Mouse (Mus musculus) inflammation-experienced regulatory T-cells, adult 6 months (primary cell): ENCODE results near the gene Acy3. TPM values are rescaled to one million over a fixed set of nuclear protein-coding genes. Genes with fewer than 3 reads are reported as not detected.
A peak's percentile ranks its signal among the peaks of the same experiment; 100 is the strongest.
"Not testable (repeated sequence)": the region's sequence is repeated elsewhere in the genome, so short reads cannot be mapped to it uniquely, and the experiment has no call there.

ENCODE experiments used
- ATAC-seq: one replicate; pipeline ENCODE4 v1.8.0; 2017
- polyA plus RNA-seq, 3 experiments: library from polyadenylated mRNA; unstranded; fragments of 100-300 nt; shearing (Covaris generic); gene quantifications; one replicate each; pipeline ENCODE4 v1.2.1; 2017

Acy3 gene
- polyA plus RNA-seq, 3 experiments from 2014 or later: 0.73 to 2.3 (median 2.2) TPM

DNA sequence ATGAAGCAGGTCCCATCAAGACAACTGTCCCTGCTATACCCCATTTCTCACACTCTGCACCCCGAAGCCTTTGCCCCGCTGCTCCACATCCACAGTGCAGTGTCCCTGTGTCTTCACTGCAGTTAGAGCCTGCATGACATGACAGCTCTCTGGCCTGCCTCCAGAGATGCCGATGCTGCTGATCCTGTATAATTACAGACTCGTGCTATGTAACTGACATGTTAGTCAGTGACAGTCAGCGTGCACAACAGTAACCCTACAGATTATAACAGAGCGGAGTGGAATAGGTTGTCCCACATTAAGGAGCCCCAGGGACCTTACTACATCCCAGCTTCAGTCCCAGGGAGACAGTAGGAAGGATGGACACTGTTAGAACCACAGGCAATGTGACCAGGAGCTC is 11.8 kb upstream of the Acy3 start:
- not testable (repeated sequence) for ATAC-seq

DNA sequence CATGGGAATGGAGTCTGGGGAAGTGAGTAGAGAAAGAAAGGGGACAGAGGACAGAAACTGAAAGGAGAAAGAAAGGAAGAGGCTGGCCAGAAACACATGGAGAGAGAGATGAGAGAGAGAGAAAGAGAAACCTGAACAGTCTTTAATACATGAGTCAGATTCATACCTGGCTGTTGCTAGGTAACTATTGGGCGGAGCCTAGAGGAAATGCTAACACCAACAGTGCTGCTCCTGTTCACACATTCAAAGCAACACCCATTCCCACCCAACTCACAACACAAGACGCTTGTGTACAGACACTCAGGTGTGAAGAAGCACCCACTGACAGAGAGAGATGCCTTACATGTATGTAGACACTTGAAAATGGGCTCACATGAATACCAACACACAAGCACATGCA is 10.5 kb upstream of the Acy3 start:
- ATAC-seq: no peak

DNA sequence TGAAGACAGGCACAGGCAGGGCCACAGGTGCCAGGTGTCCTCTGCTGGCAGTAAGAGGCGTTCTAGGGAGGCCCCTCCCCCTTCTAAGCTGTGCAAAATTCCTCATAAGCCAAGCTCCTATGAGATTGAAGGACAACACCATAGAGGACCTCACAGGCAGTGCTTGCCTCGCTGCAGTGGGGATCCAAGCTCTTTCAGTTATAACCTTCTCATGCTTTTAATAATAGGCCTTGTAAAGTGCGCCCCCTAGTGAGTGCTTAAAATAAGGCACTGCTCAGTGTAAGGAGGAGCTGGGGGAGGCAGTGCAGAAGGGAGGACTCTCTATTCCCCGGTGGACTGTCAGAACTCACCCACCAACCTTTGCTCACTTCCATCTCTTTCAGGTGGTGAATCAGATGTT is 6.1 kb upstream of the Acy3 start:
- ATAC-seq: peak; percentile 50

DNA sequence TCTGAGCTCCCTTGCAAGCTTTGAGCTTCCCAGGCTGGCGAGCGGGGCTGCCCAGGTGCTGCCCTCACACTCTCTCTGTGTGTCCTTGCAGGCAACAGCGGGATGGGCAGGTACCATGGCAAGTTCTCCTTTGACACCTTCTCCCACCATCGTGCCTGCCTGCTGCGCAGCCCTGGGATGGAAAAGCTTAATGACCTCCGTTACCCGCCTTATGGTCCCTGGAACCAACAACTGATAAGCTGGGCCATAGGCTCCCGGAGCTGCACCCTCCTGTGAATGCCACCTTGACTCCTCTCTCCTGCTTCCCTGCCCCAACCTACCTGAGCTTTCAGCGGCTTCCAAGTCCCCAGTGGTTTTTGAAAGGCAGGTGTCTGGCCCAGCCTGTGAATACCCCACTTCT is 5.5 kb upstream of the Acy3 start:
- ATAC-seq: no peak

DNA sequence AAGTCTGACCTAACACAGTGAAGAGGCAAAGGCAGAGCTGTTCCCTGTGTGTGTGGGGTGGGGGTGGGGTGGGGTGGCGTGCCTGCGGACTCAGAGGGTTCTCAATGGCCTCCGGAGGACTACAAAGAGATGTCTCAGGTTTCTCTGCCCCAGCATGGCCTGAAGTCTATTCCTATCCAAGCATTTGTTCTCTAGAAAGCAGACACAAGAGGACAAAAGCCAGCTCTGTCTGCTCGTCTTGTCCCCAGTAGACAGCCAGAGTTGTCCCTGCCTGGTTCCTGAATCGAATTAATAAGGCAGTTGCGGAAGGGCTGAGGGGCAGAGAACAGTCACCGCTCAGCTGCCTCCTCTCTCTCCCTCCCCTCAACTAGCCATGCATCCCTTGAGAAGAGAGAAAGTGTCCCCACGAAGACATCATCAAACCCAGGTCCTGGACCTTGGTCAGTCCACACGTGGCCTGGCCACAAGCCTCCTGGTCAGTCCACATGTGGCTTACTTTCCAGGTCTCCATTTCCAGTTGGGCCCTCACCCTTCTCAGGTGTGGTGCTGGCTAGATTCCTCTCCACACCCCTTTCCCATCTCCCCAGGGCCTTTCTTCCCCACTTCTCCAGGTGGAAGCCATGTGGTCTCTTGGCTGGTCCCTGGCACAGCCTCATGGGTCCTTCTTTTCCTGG is 2.7 kb upstream of the Acy3 start:
- no peak for ATAC-seq

DNA sequence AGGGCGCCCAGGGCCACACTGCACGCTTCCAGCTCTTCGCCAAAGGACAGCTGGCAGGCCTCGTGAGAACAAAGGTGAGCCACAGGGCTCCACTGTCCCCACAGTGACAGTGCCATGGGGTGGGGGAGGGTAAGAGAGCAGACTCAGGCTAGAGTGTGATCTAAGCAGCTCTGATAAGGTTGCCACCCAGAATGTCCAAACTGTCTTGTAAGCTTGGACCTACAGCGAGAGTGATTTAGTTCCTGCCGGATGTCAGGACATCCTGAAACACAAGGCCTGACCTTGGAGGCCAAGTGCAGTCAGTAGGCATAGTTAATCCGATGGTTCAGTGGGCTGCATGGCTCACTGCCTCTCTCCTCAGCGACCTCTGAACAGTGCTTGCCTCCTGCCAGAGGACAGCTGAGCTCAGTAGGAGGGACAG is 1.1 kb upstream of the Acy3 start:
- ATAC-seq: no peak

DNA sequence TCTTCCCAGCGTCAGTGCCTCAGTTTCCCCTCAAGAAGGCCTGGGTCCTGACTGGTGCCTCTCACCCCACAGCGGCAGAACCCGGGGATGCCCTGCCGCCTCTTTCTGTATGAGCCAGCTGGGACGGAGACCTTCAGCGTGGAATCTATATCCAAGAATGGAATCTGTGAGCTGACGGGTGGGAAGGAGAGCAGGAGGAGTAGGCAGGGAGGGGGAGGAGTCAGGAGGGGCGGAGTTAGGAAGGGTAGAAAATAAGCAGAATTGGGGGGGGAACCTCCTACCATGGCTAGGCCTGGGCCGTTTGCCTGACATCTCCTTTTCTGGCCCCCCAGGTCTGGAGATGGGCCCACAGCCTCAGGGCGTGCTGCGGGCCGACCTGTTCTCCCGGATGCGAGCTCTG is 1.7 kb downstream of the Acy3 start:
- ATAC-seq: no peak

DNA sequence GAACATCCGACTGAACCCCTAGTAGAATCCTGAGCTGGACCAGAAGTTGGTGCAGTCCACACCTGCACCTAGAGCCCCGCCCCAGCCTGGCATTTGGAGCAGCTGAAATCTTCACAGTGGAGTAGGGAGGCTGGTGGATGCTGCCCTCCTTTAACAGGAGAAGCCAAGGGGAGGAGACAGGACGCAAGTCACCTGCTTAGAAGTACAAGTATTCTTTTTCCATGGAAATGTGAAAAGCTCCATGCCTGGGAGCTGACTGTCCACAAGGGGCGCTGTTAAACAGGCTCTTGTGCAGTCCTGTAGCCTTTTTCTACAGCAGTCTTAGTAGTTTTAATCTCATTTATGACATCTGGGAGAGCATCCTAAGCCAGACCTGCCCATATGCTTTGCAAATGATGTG is 2.4 kb downstream of the Acy3 start:
- no peak for ATAC-seq

DNA sequence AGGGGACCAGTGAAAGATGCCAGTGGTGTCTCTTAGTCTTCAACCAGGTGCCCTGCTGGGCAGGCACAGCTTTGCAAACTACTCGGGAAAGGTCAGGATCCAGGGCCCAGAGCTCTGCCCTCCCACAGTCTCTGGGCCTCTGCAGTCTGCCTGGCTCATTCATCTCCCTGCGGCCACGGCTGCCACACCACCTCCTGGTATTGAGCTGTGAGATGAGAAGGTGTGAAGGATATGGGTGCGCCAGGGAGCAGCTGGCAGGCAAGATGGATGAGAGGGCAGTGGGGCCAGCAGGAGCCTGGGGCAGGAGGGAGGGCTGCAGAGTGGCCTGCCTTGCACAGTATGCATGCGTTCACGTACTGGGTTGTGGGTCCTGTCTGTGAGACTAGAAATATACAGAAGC is 4.4 kb downstream of the Acy3 start:
- no peak for ATAC-seq

DNA sequence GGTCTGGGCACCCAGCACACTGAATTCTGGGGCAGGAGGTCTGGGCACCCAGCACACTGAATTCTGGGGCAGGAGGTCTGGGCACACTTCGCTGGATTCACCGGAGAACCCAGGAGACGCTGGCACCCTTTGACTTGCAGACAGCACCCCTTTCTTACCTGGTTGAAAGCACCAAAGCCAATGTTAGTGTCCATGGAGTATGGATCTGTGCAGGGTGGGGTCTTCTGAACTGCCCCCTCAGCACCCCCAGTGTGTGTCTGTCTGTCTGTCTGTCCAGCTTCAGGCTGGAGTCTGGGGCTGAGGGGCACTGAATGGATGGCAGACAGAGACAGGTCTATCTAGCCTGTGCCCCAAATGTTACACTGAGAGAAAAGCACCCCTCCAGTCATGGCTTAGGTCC is 5.2 kb downstream of the Acy3 start:
- no peak for ATAC-seq

DNA sequence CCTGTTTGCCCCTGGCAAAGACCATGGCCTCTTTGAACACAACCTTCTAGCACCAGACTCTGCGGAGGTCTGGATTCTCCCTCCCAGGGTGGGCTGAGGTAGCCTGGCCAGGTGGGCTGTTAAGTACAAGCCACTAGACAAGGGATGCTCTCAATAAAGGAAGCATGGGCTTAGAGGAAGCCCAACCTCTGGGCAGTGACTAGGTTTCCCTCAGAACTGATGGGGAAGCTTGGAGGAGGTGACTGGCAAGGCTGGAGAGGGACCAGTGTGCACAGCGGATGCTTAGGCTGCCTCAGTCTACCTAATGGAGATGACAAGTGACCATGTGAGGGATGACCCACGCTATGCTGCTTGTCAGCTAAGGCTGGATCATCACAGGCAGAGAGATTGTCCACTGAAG is 5.6 kb downstream of the Acy3 start:
- no peak for ATAC-seq

DNA sequence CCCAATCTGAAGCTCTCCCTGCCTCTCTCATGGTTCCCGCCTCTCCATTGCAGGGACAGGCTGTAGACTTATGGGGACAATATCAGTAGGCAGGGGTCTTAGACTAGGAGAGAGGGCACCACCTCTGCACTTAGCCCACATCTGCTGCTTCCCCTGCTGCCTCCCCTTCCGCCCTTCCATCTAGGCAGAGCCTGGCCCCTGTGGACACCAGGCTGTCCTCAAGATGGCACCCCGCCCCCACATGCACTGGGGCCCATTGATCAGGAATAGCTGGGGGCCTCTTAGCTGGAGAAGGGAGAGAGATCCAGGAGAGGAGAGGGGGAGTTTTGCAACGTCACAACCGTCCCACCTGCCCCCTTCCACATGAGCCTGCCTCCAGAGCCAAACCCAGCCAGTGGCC is 6.0 kb downstream of the Acy3 start, which contains the start of gene Tbx10:
TSS of gene Tbx10 (plus strand) at position 337 of the 400 bp plus-strand sequence.
- no peak for ATAC-seq

DNA sequence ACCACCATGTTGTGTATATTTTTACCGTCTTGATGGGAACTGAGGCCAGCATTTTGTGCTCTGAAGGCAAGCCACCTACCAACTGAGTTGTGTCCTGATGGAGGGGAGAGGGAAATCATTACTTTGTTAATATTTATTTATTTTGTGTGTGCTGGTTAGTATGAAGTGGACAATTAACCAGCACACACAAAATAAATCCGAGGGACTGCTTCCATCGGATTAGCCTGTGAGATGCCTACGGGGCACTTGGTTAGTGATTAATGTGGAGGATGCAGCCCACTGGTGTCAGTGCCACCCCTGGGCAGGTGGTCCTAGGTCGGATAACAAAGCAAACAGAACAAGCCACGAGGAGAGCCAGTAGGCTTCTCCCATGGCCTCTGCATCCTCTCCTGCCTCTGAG is 8.6 kb downstream of the Acy3 start:
- no peak for ATAC-seq

DNA sequence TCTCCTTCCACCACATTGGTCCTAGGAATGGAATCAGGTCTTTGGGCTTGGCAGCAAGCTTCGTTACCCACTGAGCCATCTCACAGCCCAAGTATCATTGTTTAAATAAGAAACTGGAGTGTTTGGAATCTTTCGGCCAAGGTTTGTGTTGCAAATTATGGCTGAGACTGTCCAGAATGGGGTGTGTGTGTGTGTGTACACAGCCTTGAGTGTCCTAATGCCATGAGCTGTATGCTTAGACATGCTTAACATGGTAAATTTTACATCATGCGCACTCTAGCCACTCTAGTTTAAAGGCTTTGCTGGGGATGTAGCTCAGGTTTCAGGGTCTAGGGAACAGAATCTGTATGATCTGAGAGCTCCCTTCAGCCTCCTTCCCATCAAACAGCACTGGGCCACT is 9.1 kb downstream of the Acy3 start:
- no peak for ATAC-seq

DNA sequence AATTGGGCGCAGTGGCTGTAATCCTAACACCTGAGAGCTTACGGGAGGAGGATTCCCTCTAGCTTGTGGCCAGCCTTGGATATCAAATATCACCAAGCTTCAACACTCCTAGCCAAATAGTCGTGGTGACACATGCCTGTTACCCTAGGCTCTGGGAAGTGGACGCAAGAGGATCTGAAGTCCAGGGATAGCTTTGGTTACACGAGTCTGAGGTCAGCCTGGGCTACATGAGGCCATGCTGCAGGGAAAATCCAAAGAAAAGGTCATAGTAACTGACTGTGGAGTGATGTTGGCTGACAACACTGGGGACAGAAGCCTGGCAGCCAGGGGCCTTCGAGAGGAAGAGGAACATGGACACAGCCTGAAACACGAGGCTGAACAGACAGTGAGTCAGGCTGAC is 9.7 kb downstream of the Acy3 start:
- no peak for ATAC-seq

DNA sequence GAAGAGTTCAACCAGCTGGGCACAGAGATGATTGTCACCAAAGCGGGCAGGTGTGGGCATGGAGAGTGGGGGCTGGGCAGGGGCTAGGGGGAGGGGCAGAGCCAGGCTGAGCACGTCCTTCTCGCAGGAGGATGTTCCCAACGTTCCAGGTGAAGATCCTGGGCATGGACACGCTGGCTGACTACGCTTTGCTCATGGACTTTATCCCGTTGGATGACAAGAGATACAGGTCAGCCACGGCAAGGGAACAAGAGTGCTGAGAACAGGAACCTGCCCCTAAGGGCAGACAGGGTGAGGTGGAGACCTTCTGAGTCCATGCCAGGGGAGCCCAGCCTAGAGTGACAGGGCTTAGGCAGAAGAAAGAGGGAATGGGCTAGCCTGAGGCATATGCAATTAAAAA is 10.4 kb downstream of the Acy3 start:
- no peak for ATAC-seq

DNA sequence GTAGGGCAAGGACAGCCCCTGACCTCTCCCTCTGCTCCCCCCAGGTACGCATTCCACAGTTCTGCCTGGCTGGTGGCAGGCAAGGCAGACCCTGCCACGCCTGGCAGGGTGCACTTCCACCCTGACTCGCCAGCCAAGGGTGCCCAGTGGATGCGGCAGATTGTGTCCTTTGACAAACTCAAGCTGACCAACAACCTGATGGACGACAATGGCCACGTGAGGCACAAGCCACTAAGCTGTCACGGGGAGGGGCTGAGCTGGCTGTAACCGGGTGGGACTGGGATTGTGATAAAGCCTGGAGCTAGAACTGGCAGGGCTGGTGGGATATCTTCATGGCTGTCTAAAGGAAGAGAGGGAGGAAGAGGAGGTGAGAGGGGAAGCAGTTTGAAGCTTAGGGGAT is 10.9 kb downstream of the Acy3 start:
- ATAC-seq: no peak

DNA sequence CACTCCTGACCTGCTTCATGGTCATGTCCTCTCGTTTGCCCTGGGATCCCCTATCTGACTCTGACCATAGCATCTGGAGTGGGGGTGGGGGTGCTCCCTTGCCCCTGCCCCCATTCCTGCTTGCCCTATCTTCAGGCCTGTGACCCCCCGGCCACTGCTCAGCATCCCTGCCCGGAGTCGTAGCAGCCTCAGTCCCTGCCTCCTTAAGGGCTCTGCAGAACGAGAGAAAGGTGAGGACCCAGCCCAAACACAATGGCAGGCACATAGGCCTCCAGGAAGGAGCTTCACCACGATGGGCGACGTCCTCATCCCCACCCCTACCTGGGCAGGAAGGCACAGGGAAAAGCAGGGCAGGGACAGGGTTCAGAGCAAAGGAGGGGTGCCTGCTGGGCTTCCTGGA is 12.0 kb downstream of the Acy3 start:
- ATAC-seq: no peak

DNA sequence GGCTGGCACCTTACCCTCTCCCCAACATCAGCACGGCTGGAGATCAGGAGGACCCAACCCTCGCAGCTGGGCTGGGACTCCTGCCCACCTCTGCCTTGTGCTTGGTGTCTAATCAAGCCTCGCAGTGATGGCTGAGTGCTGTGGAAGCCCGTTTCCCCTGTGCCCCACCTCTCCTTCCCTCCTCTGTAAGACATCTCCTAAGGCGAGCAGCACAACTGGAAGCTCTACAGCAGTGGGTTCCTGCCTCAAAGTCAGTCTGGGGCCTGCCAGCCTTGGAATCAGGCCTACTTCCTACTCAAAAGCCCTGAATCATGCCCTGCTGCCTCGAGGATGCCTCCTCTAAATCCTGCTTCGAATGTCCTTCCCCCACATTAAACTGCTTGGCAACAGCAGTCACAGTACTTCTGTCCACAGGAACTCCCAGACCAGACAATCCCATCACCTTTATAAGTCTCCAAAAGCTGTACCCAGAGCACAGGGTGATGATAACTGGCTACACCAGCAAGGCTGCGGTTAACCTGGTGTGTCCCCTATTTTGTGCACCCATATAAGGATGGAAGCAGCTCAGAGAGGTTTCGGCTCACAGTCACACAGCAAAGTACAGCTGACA is 12.9 kb downstream of the Acy3 start:
- no peak for ATAC-seq

DNA sequence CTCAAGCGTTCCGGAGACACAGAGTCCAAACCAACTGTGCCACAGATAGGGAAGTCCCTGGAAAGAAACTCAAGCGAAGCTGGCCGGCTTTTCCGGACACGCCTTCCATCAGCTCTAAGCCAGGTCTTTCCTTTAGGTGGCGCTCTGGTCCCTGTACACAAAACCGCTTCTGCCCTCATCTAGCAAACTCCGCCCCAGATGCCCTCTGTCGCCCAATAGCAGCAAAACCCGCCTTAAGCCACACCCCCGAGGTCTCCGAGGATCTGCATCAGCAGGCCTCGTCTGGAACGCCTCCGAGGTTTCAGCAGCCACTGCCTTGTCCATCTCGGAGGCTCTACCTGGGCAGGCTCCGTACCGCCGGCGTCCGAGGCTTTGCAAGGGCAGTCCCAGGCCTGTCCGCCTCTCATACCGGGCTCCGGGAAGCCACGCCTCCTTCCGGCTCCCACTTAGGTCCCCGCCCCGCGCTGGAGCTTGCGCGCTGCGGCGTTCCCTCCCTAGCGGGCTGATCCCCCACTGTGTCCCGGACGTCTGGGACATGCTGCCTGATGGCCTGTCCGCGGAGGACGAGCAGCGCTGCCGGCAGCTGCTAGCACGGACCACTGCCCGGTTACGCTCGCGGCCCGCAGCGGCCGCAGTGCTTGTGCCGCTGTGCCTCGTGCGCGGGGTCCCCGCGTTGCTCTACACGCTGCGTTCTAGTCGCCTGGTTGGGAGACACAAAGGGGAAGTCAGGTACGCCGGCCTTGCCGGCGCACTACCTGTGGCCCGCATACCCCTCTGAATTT is 13.9 kb downstream of the Acy3 start, which contains the start of the genes Nudt8 and Gm49405:
TSS of gene Nudt8 (plus strand) at position 462 of the 782 bp plus-strand sequence.
TSS of gene Gm49405 (plus strand) at position 508 of the 782 bp plus-strand sequence.
- peak; percentile 93 for ATAC-seq

DNA sequence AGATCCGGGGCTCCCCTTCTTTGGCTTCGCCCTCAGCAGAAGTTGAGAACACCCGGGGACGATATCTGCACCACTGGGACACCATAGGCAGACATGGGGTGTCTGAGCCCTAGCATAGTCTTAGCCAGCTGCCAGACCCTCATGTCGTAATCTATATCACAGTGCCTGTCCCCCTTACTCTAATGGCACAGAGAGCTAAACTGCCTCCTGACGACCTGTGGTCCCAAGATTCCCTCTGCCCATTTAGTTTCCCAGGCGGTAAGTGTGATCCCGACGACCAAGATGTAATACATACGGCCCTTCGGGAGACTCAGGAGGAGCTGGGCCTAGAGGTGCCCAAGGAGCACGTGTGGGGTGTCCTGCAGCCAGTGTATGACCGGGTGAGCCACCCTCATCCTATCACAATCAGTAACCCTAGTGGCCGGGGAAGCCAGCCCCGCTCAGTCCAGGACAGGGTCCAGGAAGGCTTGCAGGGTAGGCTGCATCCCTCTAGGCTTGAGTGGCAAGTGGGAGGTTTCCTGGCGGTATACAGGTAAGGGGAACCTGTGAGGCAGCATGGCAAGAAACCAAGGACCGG is 14.7 kb downstream of the Acy3 start:
- ATAC-seq: no peak

DNA sequence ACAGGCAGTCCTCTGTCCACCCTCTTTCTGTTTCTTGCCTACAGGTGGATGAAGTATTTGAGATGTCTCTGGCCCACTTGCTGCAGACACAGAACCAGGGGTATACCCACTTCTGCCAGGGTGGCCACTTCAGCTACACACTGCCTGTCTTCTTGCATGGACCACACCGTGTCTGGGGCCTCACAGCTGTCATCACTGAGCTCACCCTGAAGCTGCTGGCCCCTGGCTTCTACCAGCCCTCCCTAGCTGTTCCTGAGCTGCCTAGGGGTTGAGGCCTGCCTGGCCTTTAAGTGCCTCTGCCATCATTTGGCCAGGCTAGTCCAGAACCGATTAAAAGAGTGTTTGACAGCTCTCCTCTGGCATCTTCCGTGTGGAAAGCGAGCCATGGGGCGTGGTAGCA is 15.4 kb downstream of the Acy3 start:
- ATAC-seq: no peak

DNA sequence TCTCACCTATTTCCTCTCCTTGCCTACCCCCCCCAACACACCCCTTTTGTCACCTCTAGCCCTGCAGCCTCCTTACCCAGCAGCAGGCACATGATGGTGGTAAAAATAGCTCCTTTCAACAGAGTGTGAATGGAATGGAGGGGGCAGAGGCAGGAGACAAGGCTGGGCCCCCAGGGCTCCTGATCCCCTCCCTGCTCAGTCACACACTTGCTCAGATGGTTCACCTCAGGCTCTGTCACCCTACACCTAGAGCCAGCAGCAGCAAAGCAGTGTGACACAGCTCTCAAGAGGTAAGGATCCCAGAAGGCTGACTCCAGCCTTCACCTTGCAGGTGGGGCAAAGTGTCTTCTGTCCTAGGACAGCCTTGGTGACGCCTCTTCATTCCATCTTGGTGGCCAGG is 16.7 kb downstream of the Acy3 start, which contains the start of gene Doc2g:
TSS of gene Doc2g (plus strand) at position 202 of the 400 bp plus-strand sequence.
- ATAC-seq: no peak
